Mouse (Mus musculus) olfactory bulb, adult 2 months (tissue): ENCODE data around the gene Phkg2.

Experiments
- CTCF ChIP-seq: fragments of 200-500 bp; IDR thresholded peaks from 2 replicates; pipeline ENCODE4 v1.5.1; 2012; ENCODE audit warnings: low read depth, mild to moderate bottlenecking, low read length, moderate library complexity; ENCODE audit not compliant: insufficient read depth
- POLR2A ChIP-seq: fragments of 200-500 bp; IDR thresholded peaks from 2 replicates; pipeline ENCODE4 v1.6.1; 2012; ENCODE audit warnings: mild to moderate bottlenecking, low read depth, low read length, moderate library complexity; ENCODE audit not compliant: insufficient read depth

DNA sequence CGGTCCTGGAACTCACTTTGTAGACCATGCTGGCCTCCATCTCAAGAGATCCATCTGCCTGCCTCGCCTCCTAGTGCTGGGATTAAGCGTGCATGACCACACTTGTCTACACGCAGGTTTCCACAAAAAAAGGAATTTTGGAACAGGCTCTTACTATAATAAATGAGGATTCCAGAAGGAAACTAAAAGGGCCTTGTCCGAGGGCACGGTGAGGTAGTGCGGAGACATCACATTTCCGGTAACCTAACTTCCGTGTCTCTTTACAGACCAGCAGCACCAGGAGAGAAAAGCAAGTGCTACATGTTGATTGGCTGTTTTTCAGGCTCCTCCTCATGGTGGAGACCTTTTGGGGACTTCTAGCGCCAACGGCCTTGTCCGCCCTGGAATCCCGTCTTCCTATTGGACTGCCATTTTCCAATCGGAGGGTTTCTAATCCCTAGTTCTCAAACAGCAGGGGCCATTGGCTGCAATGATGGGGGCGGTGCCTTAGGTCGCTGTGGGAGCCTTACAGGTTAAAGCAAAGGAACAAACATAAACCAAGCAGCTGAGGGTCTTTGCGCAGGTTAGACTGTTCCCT, at the start of gene Phkg2:
- TF ChIP-seq CTCF (no peak), POLR2A (no peak)
